Mouse (Mus musculus) mesoderm, embryonic 11.5 days (tissue): ENCODE measurements at regions not wholly inside any gene's neighbourhood (a gene's known extent, or its start where the extent isn't known, plus 50 kb on each side); places are given as distances from the start of the nearest gene placed in this dataset.
A peak's percentile ranks its signal among the peaks of the same experiment; 100 is the strongest.
"Not testable (repeated sequence)": the region's sequence is repeated elsewhere in the genome, so short reads cannot be mapped to it uniquely, and the experiment has no call there.

Source experiments
- DNase-seq: peaks from one replicate; pipeline ENCODE4 v3.0.0-alpha.2; 2012; ENCODE audit warnings: low read depth, low spot score

DNA sequence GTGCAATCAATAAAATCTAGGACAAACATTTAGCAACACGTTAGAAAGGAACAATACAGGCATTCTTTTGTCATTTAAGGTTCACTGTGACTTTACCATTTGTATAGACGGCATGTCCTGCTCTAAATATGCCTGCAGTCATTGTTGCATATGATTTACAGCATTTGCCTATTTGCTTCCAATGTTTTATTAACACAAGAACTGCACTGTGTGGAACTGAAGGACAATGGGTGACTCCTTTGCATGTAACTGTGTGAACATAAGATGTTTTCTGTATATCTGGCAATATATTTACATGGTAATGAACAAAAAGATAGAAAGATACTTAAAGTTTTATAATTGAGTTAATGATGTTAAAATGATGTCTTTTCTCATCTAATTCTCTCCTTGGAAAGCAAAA, 57.1 kb downstream of the Pou4f1 start:
- peak; percentile 36 for DNase-seq

DNA sequence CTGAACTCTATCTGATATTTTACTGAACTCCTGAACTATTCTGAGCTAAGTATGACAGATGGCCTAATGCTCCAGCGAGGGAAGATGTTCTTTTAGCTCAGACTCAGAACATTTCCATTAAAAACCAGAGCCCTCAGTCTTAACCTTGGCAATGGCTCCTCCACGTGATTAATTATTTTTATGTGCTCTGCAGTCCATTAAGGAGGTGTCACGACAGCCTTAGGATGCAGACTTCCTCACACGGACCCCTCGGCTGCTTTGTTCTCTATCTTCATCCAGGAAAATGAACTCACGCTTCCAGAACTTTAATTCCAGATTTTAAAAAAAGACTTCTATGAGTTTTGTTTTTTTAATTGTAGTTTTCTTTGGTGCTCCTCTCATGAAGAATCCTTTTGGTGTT, 57.5 kb downstream of the Pou4f1 start:
- peak; percentile 33 for DNase-seq

DNA sequence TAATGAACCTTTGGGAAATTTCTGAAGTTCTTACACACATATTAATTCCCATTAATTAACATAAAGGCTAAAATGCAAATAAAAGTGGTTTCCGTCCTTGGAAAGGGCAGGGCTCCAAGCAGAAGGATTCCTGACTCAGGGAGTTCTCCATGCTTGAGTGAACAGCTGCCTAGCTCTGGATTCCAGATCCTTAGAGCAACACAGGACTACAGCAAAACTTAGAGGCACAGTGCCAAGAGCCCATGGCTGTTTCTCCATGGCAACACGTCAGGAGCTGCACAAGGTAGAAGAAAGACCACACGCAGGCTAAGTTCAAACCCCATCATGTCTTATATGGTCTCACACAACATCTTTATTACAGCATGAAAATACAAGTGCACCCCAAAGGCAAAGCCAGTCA, 61.7 kb downstream of the Pou4f1 start:
- DNase-seq, result no peak

GRCm38 (mm10) chr14:104389297-104390071, 78.3 kb downstream of the Pou4f1 start:
- no peak for DNase-seq

DNA sequence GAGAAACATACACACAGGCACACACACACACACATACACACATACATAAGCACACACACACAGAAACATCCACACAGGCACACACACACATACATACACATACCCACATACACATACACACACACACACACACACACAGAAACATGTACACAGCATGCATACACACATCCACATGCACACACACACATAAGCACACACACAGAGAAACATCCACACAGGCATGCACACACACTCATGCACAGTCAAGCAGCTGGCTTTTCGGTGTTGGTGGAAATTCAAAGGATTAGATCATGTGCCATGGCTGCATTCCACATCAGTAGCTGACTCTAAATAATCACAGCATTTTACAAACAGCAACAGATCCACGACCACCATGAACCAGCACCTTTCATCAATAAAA, 78.9 kb downstream of the Pou4f1 start:
- no peak for DNase-seq

DNA sequence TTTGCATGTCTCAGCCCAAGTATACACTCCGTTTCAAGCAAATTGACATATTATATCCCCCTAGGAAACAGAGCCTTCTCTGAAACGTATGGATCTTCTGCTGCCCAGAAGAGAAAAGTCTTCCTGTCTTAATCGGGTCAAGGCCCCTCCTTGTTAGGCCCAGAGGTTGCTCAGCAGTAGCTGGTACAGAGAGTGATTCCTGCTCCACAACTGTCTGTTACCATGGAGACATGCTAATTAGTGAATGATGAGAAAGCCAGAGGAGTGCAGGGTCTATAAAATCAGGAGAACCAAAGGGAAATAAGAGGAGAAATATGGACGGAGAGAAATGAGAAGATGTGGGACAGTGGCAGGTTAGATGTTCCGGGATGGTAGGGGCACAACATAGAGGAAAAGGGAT, 86.8 kb downstream of the Pou4f1 start:
- no peak for DNase-seq

DNA sequence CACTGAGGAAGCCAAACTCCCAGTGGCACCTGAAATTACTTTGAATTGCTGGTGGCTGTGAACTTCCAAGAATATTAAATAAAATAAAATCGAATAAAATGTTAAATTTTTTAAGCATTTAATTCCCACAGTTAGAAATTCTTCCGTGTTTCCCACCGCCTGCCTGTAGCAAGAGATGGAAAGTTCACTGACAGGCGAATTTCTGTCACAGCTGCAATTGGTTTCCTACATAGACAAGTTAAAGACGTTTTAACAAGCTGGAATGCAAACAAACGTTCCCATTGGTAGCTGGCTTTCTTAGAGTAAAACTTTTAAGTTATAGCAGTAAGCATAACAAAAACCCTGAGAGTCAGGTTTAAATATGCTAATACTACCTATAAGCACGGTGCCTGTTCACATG, 95.0 kb downstream of the Pou4f1 start:
- no peak for DNase-seq

DNA sequence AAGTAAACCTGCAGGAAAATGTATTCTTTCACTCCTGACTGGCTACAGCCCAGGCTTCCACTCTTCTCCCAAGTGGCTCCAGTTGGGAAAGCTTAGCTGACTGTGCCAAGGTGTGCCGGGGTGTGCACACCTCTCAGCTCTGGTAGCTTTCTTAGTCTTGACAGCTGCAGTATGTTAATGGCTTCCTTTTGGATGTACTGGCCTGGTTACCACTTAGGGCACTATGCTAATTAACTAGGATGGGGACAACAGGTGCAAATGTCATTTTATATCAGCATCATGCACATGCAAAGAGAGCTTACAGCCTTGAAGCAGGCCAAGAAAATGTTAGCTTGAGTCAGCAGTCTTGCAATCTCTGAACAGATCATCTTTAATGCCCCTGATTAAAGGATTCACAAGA, 111.2 kb downstream of the Pou4f1 start:
- DNase-seq, result no peak

GRCm38 (mm10) chr14:104336783-104337182, 131.0 kb downstream of the Pou4f1 start:
- DNase-seq, result not testable (repeated sequence)

DNA sequence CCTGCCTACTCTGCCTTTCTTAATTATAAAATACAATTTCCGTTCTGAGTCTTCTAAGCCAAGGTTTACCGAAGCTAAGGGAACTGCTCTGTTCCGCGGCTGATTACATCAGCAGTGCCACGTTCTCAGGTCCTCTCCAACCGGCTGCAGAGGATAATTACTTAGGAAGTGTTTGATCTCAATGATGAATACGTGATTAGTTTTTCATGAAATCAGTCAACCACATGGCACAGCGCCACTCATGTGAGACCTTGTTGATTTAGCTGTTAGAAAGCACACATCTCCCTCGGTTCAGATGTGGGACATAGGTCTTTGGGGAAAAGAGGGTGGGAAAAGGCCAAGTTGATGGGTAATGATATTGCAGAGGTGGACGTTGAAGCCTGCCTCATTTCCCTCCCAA, 141.7 kb downstream of the Pou4f1 start:
- peak; percentile 29 for DNase-seq

- DNase-seq, result no peak
These were observed 167.7 kb downstream of the Pou4f1 start for GRCm38 (mm10) chr14:104300141-104300540.

DNA sequence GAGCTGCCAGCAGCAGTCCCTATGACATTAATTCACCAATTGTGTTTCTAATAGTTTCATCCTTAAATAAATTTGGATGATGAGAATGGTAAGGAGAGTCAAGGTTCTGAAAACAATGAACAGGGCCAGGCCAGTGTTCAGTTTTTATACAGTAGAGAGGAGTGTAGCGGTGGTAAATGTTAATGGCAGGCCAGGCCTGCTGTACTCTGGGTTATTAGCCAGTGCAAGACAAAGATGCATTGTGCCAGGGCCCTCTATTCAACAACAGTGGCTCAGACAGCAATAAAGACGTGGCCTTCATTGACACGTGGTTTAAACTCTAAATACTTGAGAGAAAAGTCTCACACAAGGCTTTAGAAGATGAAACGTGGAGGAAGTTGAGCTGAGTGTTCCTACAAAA, 169.5 kb downstream of the Pou4f1 start:
- peak; percentile 38 for DNase-seq

GRCm38 (mm10) chr14:104297316-104298311, 170.2 kb downstream of the Pou4f1 start:
- peak; percentile 29 for DNase-seq

GRCm38 (mm10) chr14:104293814-104294213, 174.0 kb downstream of the Pou4f1 start:
- no peak for DNase-seq

- DNase-seq, result no peak
These were observed 174.7 kb downstream of the Pou4f1 start for GRCm38 (mm10) chr14:104293147-104293546.

GRCm38 (mm10) chr14:104280353-104280752, 187.4 kb downstream of the Pou4f1 start:
- DNase-seq, result no peak

- no peak for DNase-seq
These were observed 187.9 kb downstream of the Pou4f1 start for GRCm38 (mm10) chr14:104279890-104280289.

GRCm38 (mm10) chr14:104274752-104275151, 193.0 kb downstream of the Pou4f1 start:
- DNase-seq, result no peak

DNA sequence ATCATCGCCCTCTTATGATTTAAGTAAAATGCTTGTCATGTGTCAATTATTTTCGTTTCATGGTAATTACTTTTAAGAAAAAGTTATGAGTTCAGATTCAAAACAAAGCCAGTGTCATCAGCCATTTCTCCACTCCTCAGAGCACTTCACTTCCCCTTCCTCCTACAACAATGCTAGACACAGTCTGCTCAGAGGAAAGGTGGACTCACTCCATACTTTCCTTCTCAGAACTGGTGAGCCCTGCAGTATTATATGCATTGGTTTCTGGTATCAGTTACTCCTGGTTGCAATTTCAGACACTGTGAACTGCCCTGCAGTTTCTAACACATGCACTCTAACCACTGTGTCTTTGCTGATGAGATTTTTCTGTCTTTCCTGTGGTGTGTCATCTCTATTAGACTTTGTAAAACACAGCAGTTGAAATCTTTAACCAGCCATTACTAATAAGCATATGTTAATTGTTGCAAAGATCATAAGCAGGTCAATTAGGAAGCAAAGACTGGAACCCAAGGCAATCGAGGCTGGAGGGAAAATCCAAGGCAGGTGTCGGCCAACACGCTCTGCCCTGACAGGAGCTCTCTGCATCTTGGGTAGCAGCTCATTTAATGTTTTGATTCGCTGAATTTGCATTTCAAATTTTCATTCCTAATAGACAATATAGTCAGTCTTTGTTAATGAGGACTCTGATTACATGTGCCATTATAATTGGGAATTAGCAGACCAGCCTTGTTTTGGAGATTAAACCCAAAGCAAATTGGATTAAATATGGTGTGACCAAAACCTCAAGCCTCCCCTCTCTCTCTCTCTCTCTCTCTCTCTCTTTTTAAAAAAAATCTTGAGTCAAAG, 202.7 kb downstream of the Pou4f1 start:
- no peak for DNase-seq

DNA sequence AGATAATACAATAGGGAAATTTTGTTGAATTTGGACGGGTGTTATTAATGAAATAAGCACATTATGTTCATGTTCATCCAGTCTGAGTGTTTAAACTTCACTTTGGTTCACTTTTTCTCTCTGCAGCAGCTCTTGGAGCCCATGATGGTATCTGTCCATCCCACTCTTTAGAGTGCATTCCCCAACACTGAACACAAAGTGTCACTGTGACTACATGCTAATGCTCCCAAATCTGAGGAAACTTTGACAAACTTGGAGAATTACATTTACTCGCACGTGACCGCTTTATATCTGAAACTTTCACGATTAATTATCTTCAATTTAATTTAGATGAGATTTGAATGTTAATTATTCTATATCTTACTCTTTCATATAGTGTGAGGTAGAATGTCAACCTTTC, 250.8 kb downstream of the Pou4f1 start:
- DNase-seq, result no peak

DNA sequence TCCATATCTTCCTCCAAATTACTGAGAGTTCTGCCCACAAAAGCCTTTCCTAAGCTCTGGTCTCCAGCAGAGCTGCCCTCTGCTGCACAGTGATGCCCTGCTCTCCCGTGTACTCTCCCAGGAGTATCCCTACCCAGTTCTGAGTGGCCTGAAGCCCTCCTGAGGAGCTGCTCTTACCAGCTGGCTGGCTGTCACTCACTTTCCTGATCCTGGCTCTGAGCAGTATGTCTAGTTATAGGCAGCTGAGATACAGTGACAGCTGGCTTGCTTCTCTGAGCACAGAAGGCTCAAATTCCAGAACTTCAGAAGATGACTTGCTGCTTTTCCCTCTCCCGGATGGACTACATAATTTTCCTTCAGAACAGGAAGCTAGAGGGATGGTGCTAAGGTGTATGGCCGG, 257.1 kb downstream of the Pou4f1 start:
- no peak for DNase-seq

GRCm38 (mm10) chr14:104208855-104209254, 258.9 kb downstream of the Pou4f1 start:
- no peak for DNase-seq
